Mouse (Mus musculus) lung, postnatal 0 days (tissue): ENCODE measurements around the gene Pdgfd.

Experiments used
- CTCF ChIP-seq: IDR thresholded peaks from 2 replicates; pipeline ENCODE4 v1.5.1; 2016; ENCODE audit warnings: antibody characterized with exemption, mild to moderate bottlenecking
- EP300 ChIP-seq: IDR thresholded peaks from 2 replicates; pipeline ENCODE4 v1.6.1; 2016; ENCODE audit warnings: antibody characterized with exemption, mild to moderate bottlenecking, control low read depth

DNA sequence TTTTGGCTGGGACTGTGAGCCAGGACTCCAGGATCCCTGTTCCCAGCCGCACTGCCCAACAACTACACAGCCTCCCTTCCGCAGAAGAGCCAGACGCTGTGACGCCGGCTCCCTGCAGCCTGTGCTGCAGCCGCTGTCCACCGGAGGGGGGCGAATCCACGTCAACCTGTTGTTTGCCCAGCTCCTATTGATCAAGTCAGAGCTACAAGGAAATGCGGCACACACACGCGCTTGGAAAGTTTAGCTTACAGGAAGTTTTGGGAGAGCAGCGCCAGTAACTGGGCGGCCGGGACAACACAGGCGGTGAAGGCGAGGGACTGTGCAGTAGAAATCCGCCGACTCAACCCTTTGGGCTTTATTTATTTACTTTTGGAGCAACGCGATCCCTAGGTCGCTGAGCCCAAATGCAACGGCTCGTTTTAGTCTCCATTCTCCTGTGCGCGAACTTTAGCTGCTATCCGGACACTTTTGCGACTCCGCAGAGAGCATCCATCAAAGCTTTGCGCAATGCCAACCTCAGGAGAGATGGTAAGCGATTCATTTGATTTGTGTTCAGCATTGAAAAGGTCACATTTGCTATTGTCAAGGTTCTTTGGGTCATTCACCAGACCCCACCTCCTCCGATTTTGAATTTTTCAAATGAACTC lies at the start of gene Pdgfd:
- TF ChIP-seq CTCF (peak; percentile 72), EP300 (no peak; the same call in 1 of the 2 replicates)
